Comparison of ENCODE assay signal across 8 mouse cellular contexts in genomic region chr16:30821911-30822578, GRCm38 (mm10).
DNase-seq lines count a peak whose midpoint lies in the region; ATAC-seq lines count a peak whose summit lies in the region.

No protein-coding gene starts in this region.

- H3K4me1 ChIP-seq in embryonic facial prominence, embryonic 11.5 days (ENCODE audit: control insufficient read depth, insufficient read depth, low read length): no peaks in the 10 kb centered on the region
- peaks cover 31% of the 10 kb centered on the region for H3K4me1 ChIP-seq in intestine, embryonic 16.5 days (ENCODE audit: control insufficient read depth, insufficient read depth, low read length)

- no peaks in the 10 kb centered on the region for H3K36me3 ChIP-seq in embryonic facial prominence, embryonic 11.5 days (replicated peaks; ENCODE audit: control insufficient read depth, insufficient read depth, low read depth, low read length)
- no peaks in the 10 kb centered on the region for H3K36me3 ChIP-seq in intestine, embryonic 16.5 days (ENCODE audit: control insufficient read depth, insufficient read depth, low read length)

- peak overlapping the region; percentile 9; the same call in 1 of the 2 replicates for H3K9ac ChIP-seq in embryonic facial prominence, embryonic 11.5 days (replicated peaks; ENCODE audit: low read length)
- H3K9ac ChIP-seq in intestine, embryonic 16.5 days (ENCODE audit: low read depth, low read length): no peak overlapping the region

- peak; percentile 47 for DNase-seq in ovary, adult 18-20 months (ENCODE audit: low spot score)
- DNase-seq in ovary, postnatal 10 days (ENCODE audit: low spot score): no peak
- no peak for DNase-seq in embryonic facial prominence, embryonic 11.5 days (ENCODE audit: low spot score)
- peak; percentile 45 for DNase-seq in lung, postnatal 36 days
- no peak for DNase-seq in left cerebral cortex, adult 18-20 months (ENCODE audit: low spot score in 2 of 2)
- DNase-seq in thymus, postnatal 0 days (ENCODE audit: low spot score): no peak
- DNase-seq in Muller cell, postnatal 12 days (ENCODE audit: inconsistent ontology term): no peak

- H3K27ac ChIP-seq in embryonic facial prominence, embryonic 11.5 days (replicated peaks; ENCODE audit: low read depth, low read length): no peak overlapping the region
- peak overlapping the region; percentile 70 for H3K27ac ChIP-seq in intestine, embryonic 16.5 days (ENCODE audit: low read length)

- 68% methylated on average over 13 of the region's 13 CpGs for WGBS in embryonic facial prominence, embryonic 11.5 days
- WGBS in intestine, embryonic 16.5 days: 46% methylated on average over 13 of the region's 13 CpGs

- no peak overlapping the region for H3K4me2 ChIP-seq in embryonic facial prominence, embryonic 11.5 days (ENCODE audit: low read depth, low read length)
- peak overlapping the region; percentile 58; the same call in 1 of the 2 replicates for H3K4me2 ChIP-seq in intestine, embryonic 16.5 days (ENCODE audit: low read depth, low read length)

- H3K4me3 ChIP-seq in embryonic facial prominence, embryonic 11.5 days (ENCODE audit: low read depth, low read length): no peak overlapping the region
- no peak overlapping the region for H3K4me3 ChIP-seq in intestine, embryonic 16.5 days (ENCODE audit: low read length)

- no peak for ATAC-seq in embryonic facial prominence, embryonic 11.5 days (replicated peaks; ENCODE audit: insufficient number of reproducible peaks, low FRiP score, low TSS enrichment, low read depth)
- ATAC-seq in intestine, embryonic 16.5 days: peak; percentile 46; the same call in 1 of the 2 replicates

- no peaks in the 10 kb centered on the region for H3K9me3 ChIP-seq in embryonic facial prominence, embryonic 11.5 days (replicated peaks; ENCODE audit: control insufficient read depth, low read length)
- no peaks in the 10 kb centered on the region for H3K9me3 ChIP-seq in intestine, embryonic 16.5 days (ENCODE audit: control insufficient read depth, low read length)

- H3K27me3 ChIP-seq in embryonic facial prominence, embryonic 11.5 days (ENCODE audit: control insufficient read depth, insufficient read depth, low read length): no peaks in the 10 kb centered on the region
- H3K27me3 ChIP-seq in intestine, embryonic 16.5 days (replicated peaks; ENCODE audit: control insufficient read depth, insufficient read depth, low read length): no peaks in the 10 kb centered on the region; the same call in 1 of the 2 replicates

Comparison
In these comparisons a context has a peak if more than half of its experiments do, and no peak if none do; other contexts are left out.
1. DNase-seq: peak in ovary, adult 18-20 months (single experiment) and lung, postnatal 36 days (single experiment); none in ovary, postnatal 10 days (single experiment), embryonic facial prominence, embryonic 11.5 days (single experiment), left cerebral cortex, adult 18-20 months (0 of 2), thymus, postnatal 0 days (single experiment) and Muller cell, postnatal 12 days (single experiment).